Mouse (Mus musculus): ENCODE data around the gene Cnppd1.

- TF ChIP-seq CTCF (IDR thresholded peaks at IDR 0.05; ENCODE audit: control insufficient read depth, insufficient read depth, insufficient replicate concordance, low read depth, low read length) (peak; percentile 47; the same call in 1 of the 2 replicates), POLR2A (IDR thresholded peaks at IDR 0.05; ENCODE audit: control insufficient read depth, low read depth, low read length) (peak; percentile 96)
Measured at GRCm38 (mm10) chr1:75142301-75143261, at the start of gene Cnppd1, which contains the start of gene Retreg2.
